Mouse (Mus musculus) liver, embryonic 14.5 days (tissue): ENCODE results near the gene Ptprj.

Source experiments
- CTCF ChIP-seq: IDR thresholded peaks from 2 replicates; pipeline ENCODE4 v1.5.1; 2016; ENCODE audit warnings: antibody characterized with exemption, low read depth, control low read depth
- EP300 ChIP-seq: IDR thresholded peaks from 2 replicates; pipeline ENCODE4 v1.6.1; 2016; ENCODE audit warnings: antibody characterized with exemption, low read depth

DNA sequence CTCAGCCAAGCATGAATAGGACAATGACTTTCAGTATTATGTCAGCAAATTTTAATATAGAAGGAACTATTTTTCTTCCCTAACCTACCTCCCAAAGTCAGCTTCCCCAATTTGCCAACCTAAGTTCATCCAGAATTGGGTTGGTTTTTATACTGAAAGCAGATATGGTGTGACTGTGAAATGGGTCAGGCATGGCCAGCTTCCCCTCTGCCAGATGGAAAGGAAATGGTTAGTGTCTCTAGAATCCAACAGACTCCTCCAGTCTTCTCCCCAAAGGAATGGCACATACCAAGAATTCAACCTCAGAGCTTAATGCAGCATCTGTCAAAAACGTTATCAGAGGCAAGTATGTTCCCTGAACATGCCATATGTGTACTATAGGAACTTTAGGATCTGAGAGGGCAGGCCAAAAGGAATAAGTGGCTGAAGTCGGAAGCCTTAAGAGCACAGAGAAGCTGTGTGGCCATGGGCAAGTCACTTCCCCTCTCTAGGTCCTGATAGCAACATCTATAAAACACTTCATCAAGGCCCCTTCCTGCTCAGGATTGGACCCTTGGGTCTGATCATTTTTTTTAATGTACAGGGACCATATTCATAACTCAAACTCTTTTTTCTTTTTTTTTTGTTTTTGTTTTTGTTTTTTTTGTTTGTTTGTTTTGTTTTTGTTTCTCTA, 21.3 kb downstream of the Ptprj start:
- TF ChIP-seq EP300 (no peak), CTCF (no peak)
